Mouse (Mus musculus) embryonic fibroblast, embryonic 13.5 days (primary cell): ENCODE measurements around the gene Gal3st3.

Source experiments
- CTCF ChIP-seq: IDR thresholded peaks from 2 replicates; pipeline ENCODE4 v1.5.1; 2011; ENCODE audit warnings: mild to moderate bottlenecking, control low read depth, low read length, moderate library complexity, borderline replicate concordance; ENCODE audit not compliant: insufficient read depth
- POLR2A ChIP-seq: IDR thresholded peaks from 2 replicates; pipeline ENCODE4 v1.6.1; 2011; ENCODE audit warnings: low read depth, mild to moderate bottlenecking, control low read depth, low read length, moderate library complexity

DNA sequence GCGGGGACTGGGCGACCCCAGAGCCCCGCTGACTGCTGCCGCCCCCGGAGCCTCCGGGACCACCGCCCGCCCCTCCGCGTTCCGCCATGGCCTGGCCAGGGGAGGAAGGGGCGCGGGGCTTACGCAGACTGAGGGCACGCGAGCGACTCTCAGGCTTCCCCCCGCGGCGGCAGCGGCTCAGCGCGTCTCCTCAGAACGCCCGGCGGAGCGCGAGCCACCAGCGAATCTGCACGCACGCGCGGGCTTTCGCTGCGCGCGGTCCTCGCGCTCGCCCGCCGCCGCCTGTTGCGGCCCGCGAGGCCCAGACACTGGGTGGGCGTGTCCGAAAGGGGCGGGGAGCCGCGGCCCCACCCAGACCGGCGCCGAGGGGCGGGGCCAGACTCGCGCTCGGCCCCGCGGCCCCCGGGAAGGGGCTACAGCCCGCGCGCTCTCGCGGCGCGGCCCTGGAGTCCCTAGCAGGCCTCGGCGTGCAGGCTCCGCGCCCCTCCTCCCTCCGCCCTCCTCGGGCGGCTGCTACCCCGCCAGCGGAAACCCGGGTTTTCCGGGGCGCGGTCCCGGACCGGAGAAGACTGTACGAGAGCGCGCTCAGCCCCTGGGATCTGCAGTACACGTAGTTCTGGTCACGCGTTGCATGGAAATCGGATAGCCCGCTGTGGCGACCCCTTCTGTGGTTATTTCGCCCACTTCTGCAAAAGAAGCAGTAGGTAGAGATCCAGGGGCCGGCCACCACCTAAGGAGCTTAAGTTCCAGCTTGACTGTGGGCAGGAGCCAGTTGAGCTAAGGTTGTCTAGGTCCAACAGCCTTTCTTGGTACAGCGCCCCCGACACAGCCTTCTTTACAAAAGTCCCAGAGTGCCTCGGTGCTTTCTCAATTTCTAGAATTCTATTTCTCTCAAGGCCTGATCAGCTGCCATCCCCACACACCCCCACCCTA is 25.1 kb upstream of the Gal3st3 start, which contains the start of gene Pacs1:
- TF ChIP-seq POLR2A, result peak; percentile 80
- no peak for TF ChIP-seq CTCF
